23 mouse cellular contexts compared by ENCODE assay signal in genomic region chr14:87427032-87427431, GRCm38 (mm10). TPM values are rescaled to one million over a fixed set of nuclear protein-coding genes. Genes with fewer than 3 reads are reported as not detected.
DNase-seq lines count a peak whose midpoint lies in the region; ATAC-seq lines count a peak whose summit lies in the region.
"Had no signal": no experiment of that assay in that cellular context is flagged by ENCODE, and none has a peak within 500 bp of the region (broad histone marks: within the 10 kb centered on the region; RNA-seq: fewer than 3 reads in every experiment).

No protein-coding gene starts in this region.

- H3K36me3 ChIP-seq in liver, embryonic 11.5 days (ENCODE audit: control insufficient read depth, insufficient read depth, low read length), result no peaks in the 10 kb centered on the region
- H3K36me3 ChIP-seq in liver, embryonic 15.5 days (replicated peaks), result no peaks in the 10 kb centered on the region
- H3K36me3 ChIP-seq: heart, embryonic 15.5 days; hindbrain, embryonic 13.5 days; intestine, embryonic 15.5 days had no signal

- no peak overlapping the region for H3K4me2 ChIP-seq in liver, embryonic 11.5 days
- no peak overlapping the region for H3K4me2 ChIP-seq in liver, embryonic 15.5 days
- H3K4me2 ChIP-seq: embryonic facial prominence, embryonic 13.5 days; heart, embryonic 15.5 days; hindbrain, embryonic 13.5 days; intestine, embryonic 15.5 days had no signal

- no peak overlapping the region for H3K9ac ChIP-seq in liver, embryonic 11.5 days (ENCODE audit: low read depth, low read length)
- H3K9ac ChIP-seq in liver, embryonic 15.5 days, result no peak overlapping the region
- H3K9ac ChIP-seq: embryonic facial prominence, embryonic 13.5 days; forebrain, postnatal 0 days; heart, embryonic 15.5 days; hindbrain, embryonic 13.5 days; intestine, embryonic 15.5 days had no signal

- peak; percentile 61 for ATAC-seq in liver, embryonic 11.5 days (replicated peaks; ENCODE audit: low FRiP score)
- peak; percentile 77 for ATAC-seq in liver, embryonic 15.5 days (ENCODE audit: insufficient read depth)
- peak; percentile 56 for ATAC-seq in megakaryocyte-erythroid progenitor cell, adult 5-6 weeks (replicated peaks; ENCODE audit: low FRiP score, low TSS enrichment, poor library complexity, severe bottlenecking)
- ATAC-seq: forebrain, postnatal 0 days; hindbrain, postnatal 0 days had no signal

- H3K4me3 ChIP-seq in liver, embryonic 11.5 days (ENCODE audit: low read depth, low read length), result no peak overlapping the region
- no peak overlapping the region for H3K4me3 ChIP-seq in liver, embryonic 15.5 days (replicated peaks)
- H3K4me3 ChIP-seq: embryonic facial prominence, embryonic 13.5 days; gastrocnemius, adult 2 months; heart, embryonic 15.5 days; hindbrain, embryonic 13.5 days; intestine, embryonic 15.5 days had no signal

- H3K27ac ChIP-seq in liver, embryonic 11.5 days (ENCODE audit: low read depth, low read length), result no peak overlapping the region
- H3K27ac ChIP-seq in liver, embryonic 15.5 days (replicated peaks), result no peak overlapping the region
- H3K27ac ChIP-seq: embryonic facial prominence, embryonic 13.5 days; hindbrain, embryonic 13.5 days; hindbrain, postnatal 0 days; intestine, embryonic 15.5 days had no signal

- 67% methylated on average over 4 of the region's 4 CpGs for WGBS in liver, embryonic 11.5 days
- 51% methylated on average over 4 of the region's 4 CpGs for WGBS in liver, embryonic 15.5 days (ENCODE audit: insufficient replicate concordance)

- DNase-seq in c-Kit-positive CD71-positive TER-119-positive erythroid progenitor cells, embryonic 14.5 days (ENCODE audit: low spot score), result peak; percentile 52
- no peak for DNase-seq in liver, embryonic 11.5 days (ENCODE audit: low spot score)
- DNase-seq in thymus, postnatal 0 days (ENCODE audit: low spot score), result no peak
- no peak for DNase-seq in heart, adult 18-20 months
- DNase-seq in cerebellum, postnatal 36 days, result no peak
- DNase-seq: adrenal gland, adult 8-10 months; adrenal gland, postnatal 36 days; cerebellum, adult 11 months; cerebellum, adult 8-10 months; forebrain, postnatal 0 days; gastrocnemius, adult 2 months; gastrocnemius, postnatal 36 days; heart, adult 11 months; heart, postnatal 14 days had no signal

- H3K9me3 ChIP-seq in liver, embryonic 11.5 days (ENCODE audit: control insufficient read depth, low read length), result no peaks in the 10 kb centered on the region
- H3K9me3 ChIP-seq in liver, embryonic 15.5 days (replicated peaks), result no peaks in the 10 kb centered on the region
- H3K9me3 ChIP-seq: embryonic facial prominence, embryonic 13.5 days; G1E; heart, embryonic 15.5 days; hindbrain, embryonic 13.5 days; intestine, embryonic 15.5 days had no signal

- H3K4me1 ChIP-seq in liver, embryonic 11.5 days (replicated peaks; ENCODE audit: control insufficient read depth, insufficient read depth, low read length), result peaks cover 12% of the 10 kb centered on the region
- peaks cover 28% of the 10 kb centered on the region for H3K4me1 ChIP-seq in liver, embryonic 15.5 days (replicated peaks)
- H3K4me1 ChIP-seq: intestine, embryonic 15.5 days had no signal

- no peaks in the 10 kb centered on the region for H3K27me3 ChIP-seq in liver, embryonic 11.5 days (replicated peaks; ENCODE audit: control insufficient read depth, insufficient read depth, low read length)
- H3K27me3 ChIP-seq in liver, embryonic 15.5 days, result no peaks in the 10 kb centered on the region
- H3K27me3 ChIP-seq: CH12.LX; embryonic facial prominence, embryonic 13.5 days; heart, embryonic 15.5 days; hindbrain, embryonic 13.5 days; intestine, embryonic 15.5 days had no signal

RNA-seq across cellular contexts. Expression of gene Tdrd3, which starts 10.6 kb away (rescaled TPM):
- 20.0 and 20.5 TPM in 2 replicates for polyA plus RNA-seq in liver, embryonic 11.5 days (2014; fragmentation: Nextera tagmentation; extraction: Ambion mirVana)
- polyA plus RNA-seq in liver, embryonic 15.5 days (2015; fragmentation: Nextera tagmentation; extraction: Ambion mirVana), result 5.9 and 6.2 TPM in 2 replicates
- total RNA-seq in megakaryocyte-erythroid progenitor cell, adult 5-6 weeks (2014; fragmentation: Nextera tagmentation), result 31.7 and 37.3 TPM in 2 replicates
- 33.5 and 56.9 TPM in 2 replicates for total RNA-seq in megakaryocyte-erythroid progenitor cell, adult 5-6 weeks (2017)
- 16.2 and 17.3 TPM in 2 replicates for polyA plus RNA-seq in thymus, postnatal 0 days (2015; fragmentation: Nextera tagmentation; extraction: Ambion mirVana)
- 10 to 100 TPM; 24.5 to 26.7 TPM for total RNA-seq in heart, adult 18-20 months (2021)
